Mouse (Mus musculus) stomach, postnatal 0 days (tissue): ENCODE results near the gene Dio1. TPM values are rescaled to one million over a fixed set of nuclear protein-coding genes. Genes with fewer than 3 reads are reported as not detected.

Experiments used
- ATAC-seq: fragments of 200-750 bp; cut with Nextera tagmentation; 2 replicates; pipeline ENCODE4 v1.8.0; 2017; ENCODE audit not compliant: low FRiP score, low TSS enrichment
- DNase-seq: peaks from one replicate; pipeline ENCODE4 v3.0.0-alpha.2; 2016; ENCODE audit warnings: low spot score
- H3K27ac ChIP-seq: fragments of 300-500 bp; sonication (generic); replicated peaks from 2 replicates; pipeline ENCODE4 v1.5.1; 2014; ENCODE audit warnings: mild to moderate bottlenecking, control low read depth
- H3K27me3 ChIP-seq: fragments of 300-500 bp; sonication (generic); 2 replicates; pipeline ENCODE4 v1.6.1; 2014; ENCODE audit warnings: low read length; ENCODE audit not compliant: control insufficient read depth, insufficient read depth
- H3K36me3 ChIP-seq: fragments of 300-500 bp; sonication (generic); 2 replicates; pipeline ENCODE4 v1.6.1; 2014; ENCODE audit warnings: low read length, mixed read lengths; ENCODE audit not compliant: control insufficient read depth, insufficient read depth
- H3K4me1 ChIP-seq: fragments of 300-500 bp; sonication (generic); replicated peaks from 2 replicates; pipeline ENCODE4 v1.6.1; 2014; ENCODE audit warnings: antibody characterized with exemption; ENCODE audit not compliant: control insufficient read depth, insufficient read depth
- H3K4me2 ChIP-seq: fragments of 300-500 bp; sonication (generic); replicated peaks from 2 replicates; pipeline ENCODE4 v1.6.1; 2014; ENCODE audit warnings: low read depth, mild to moderate bottlenecking, control low read depth, moderate library complexity
- H3K4me3 ChIP-seq: fragments of 300-500 bp; sonication (generic); 2 replicates; pipeline ENCODE4 v1.5.1; 2014; ENCODE audit warnings: low read depth, low read length, control low read depth
- H3K9ac ChIP-seq: fragments of 300-500 bp; sonication (generic); 2 replicates; pipeline ENCODE4 v1.6.1; 2014; ENCODE audit warnings: mild to moderate bottlenecking, low read length, control low read depth, mixed read lengths
- H3K9me3 ChIP-seq: fragments of 300-500 bp; sonication (generic); 2 replicates; pipeline ENCODE4 v1.6.1; 2016; ENCODE audit warnings: low read length; ENCODE audit not compliant: control insufficient read depth
- CTCF ChIP-seq: IDR thresholded peaks from 2 replicates; pipeline ENCODE4 v1.5.1; 2016; ENCODE audit warnings: antibody characterized with exemption, low read depth, mild to moderate bottlenecking, moderate library complexity
- EP300 ChIP-seq: optimal IDR thresholded peaks from 2 replicates; pipeline ENCODE3; 2016; ENCODE audit warnings: antibody characterized with exemption
- WGBS: fragments of 180-500 bp; shearing (Covaris S2); extraction: QIAGEN DNeasy Blood & Tissue Kit; methylation state at CpG from one replicate; pipeline ENCODE4 v1.1.7; 2014; 5-methylcytosine and 5-hydroxymethylcytosine counted together
- polyA plus RNA-seq: library from polyadenylated mRNA; unstranded; fragments of >200 nt; fragmentation: Nextera tagmentation; extraction: Ambion mirVana; gene quantifications from 2 replicates; pipeline ENCODE4 v1.2.1, GENCODE M21; 2015

Dio1 gene
- polyA plus RNA-seq, 1 experiment from 2014 or later, result 0.93 TPM

DNA sequence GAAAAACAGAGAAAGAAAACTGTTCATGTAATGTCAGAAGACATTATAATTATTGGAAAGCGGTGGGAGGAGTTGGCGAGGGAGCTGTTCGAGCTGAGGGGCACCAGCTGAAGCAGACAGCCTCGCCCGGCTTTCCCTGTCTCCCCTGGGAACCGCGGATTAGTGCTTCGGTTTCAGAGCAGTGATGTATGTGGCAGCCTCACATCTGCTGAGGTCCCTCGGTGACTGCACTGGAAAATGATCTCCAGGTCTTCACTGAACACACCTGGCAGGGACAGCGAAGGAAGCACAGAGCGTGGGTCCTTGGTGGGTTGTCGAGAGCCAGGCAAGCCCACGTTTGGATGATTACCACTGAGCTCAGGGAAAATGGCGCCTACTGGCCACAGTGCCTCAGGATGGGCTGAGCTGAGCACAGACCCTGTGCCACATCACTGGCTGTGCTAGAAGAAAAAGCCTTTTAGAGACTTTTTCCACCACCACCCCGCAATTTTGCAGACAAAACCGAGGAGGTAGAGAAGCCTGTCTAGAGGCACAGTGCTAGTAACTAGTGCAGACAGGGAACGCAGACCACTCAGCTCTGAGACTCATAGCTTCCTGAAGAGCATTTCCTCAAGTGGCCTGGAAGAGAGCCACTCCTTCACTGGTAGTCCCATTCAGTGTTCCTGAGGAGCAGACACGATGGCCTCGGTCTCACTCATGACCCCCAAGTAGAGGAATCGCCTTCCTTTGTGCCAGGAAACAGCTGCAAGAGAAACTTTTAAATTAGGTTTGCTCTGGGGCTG lies 41.8 kb upstream of the Dio1 start:
- Histone ChIP-seq H3K9ac (no peak overlapping the region), H3K27ac (no peak overlapping the region), H3K4me3 (no peak overlapping the region), H3K36me3 (0 out of 2 replicates have a peak, but pooled peaks cover 3% of the 10 kb centered on the region), H3K4me1 (no peaks in the 10 kb centered on the region), H3K4me2 (no peak overlapping the region), H3K27me3 (no peaks in the 10 kb centered on the region), H3K9me3 (no peaks in the 10 kb centered on the region)
- ATAC-seq (0 out of 2 replicates have a peak, but pooled peaks have one; percentile 20), DNase-seq (no peak)
- 68% methylated on average over 20 of the region's 20 CpGs for WGBS
- TF ChIP-seq CTCF (no peak), EP300 (no peak)

- 0 out of 2 replicates have a peak, but pooled peaks have one; percentile 16 for ATAC-seq
- Histone ChIP-seq H3K9me3 (no peaks in the 10 kb centered on the region), H3K27me3 (no peaks in the 10 kb centered on the region), H3K4me1 (no peaks in the 10 kb centered on the region), H3K27ac (no peak overlapping the region), H3K36me3 (0 out of 2 replicates have a peak, but pooled peaks cover 3% of the 10 kb centered on the region), H3K4me2 (no peak overlapping the region), H3K4me3 (no peak overlapping the region), H3K9ac (no peak overlapping the region)
- no peak for TF ChIP-seq EP300
- TF ChIP-seq CTCF, result no peak
- no peak for DNase-seq
- 66% methylated on average over 6 of the region's 6 CpGs for WGBS
Measured at GRCm38 (mm10) chr4:107347221-107347620, 40.3 kb upstream of the Dio1 start.

DNA sequence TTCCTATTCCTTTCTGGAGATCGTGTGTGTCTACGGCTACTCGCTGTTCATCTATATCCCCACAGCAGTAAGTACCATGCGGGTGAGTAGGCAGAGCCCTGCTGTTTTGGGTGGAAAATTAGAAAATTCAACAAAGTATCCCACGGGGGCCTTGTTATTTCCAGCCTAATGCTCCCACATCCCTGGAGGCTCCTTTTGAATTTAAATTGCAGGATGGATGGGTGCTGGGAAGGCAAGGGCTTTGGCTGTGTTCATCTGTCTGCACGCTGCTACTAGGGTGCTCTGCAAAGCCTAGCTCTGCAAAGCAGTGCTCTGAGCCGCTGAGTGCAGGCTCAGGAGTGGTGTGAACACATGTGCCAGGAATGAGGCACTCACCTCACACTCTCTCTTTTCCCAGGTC lies 37.6 kb upstream of the Dio1 start:
- DNase-seq, result no peak
- no peaks in the 10 kb centered on the region for H3K36me3 ChIP-seq
- 79% methylated on average over 7 of the region's 7 CpGs for WGBS
- no peak overlapping the region for H3K4me2 ChIP-seq
- H3K4me3 ChIP-seq, result no peak overlapping the region
- no peak overlapping the region for H3K27ac ChIP-seq
- TF ChIP-seq EP300 (no peak), CTCF (no peak)
- H3K4me1 ChIP-seq, result no peaks in the 10 kb centered on the region
- ATAC-seq, result no peak
- no peak overlapping the region for H3K9ac ChIP-seq
- H3K9me3 ChIP-seq, result no peaks in the 10 kb centered on the region
- no peaks in the 10 kb centered on the region for H3K27me3 ChIP-seq

DNA sequence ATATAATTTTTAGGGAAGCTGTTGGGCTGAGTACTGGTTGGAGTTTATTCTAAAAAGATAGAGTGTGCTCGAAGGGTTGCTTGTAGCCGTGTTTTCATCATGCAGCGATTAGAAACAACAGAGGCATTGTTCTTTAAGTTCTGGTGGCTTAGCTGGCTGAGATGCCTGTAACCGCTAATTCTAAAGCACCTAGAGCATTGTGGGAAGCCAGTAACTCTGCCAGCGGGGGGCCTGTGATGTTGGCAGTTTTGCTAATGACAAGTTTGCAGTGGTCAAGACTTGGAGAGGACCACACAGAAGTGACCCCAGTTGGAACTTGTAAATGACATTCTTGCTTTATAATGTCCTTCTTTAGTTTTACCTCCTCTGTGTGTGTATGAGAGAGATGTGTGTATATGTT lies 34.4 kb upstream of the Dio1 start:
- Histone ChIP-seq H3K4me1 (no peaks in the 10 kb centered on the region), H3K4me3 (no peak overlapping the region), H3K27ac (no peak overlapping the region), H3K9ac (no peak overlapping the region), H3K36me3 (no peaks in the 10 kb centered on the region; the same call in 1 of the 2 replicates), H3K4me2 (no peak overlapping the region), H3K9me3 (no peaks in the 10 kb centered on the region), H3K27me3 (no peaks in the 10 kb centered on the region)
- WGBS, result 68% methylated on average over 5 of the region's 5 CpGs
- no peak for DNase-seq
- no peak for ATAC-seq
- no peak for TF ChIP-seq EP300
- no peak for TF ChIP-seq CTCF

DNA sequence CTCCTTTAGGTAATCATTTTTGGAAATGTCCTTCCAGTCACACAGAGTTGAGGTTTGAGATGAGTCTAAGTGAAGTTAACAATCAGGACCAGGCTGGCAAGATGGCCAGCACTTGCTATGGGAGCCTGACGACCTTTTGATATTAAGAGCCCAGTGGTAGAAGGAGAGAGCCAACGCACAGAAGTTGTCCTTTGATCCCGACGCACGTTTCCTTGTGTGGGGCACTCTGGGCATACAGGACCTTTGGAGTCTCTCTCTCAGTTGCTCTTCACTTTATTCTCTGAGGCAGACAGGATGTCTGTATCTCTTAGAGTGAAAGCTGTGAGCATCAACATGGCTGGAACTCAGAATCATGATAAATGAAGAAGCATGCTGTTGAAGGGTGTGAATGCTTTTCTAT lies 30.5 kb upstream of the Dio1 start:
- Histone ChIP-seq H3K27ac (no peak overlapping the region), H3K4me3 (no peak overlapping the region), H3K9ac (no peak overlapping the region), H3K4me1 (no peaks in the 10 kb centered on the region), H3K27me3 (no peaks in the 10 kb centered on the region), H3K9me3 (no peaks in the 10 kb centered on the region), H3K36me3 (no peaks in the 10 kb centered on the region; the same call in 1 of the 2 replicates), H3K4me2 (no peak overlapping the region)
- ATAC-seq (no peak), DNase-seq (no peak)
- 85% methylated on average over 5 of the region's 5 CpGs for WGBS
- TF ChIP-seq CTCF (no peak), EP300 (no peak)

DNA sequence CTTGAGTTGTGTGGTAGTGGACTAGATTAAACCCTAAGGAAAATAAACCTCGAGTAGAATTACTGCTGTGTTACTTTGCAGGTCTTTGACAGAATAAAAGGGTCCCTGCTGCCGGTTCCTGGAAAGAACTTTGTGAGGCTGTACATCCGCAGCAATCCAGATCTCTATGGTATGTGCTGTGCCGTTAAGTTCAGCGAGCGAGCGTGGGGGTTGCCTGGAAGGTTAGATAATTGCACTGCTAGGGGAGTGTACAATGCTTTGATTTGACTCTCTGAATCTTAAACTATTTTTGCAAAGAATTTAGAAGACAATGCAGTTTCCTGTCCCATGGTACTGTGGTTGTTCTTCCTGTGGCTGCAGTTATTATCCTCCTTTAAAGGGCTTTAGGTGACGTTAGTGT lies 29.4 kb upstream of the Dio1 start:
- Histone ChIP-seq H3K27me3 (no peaks in the 10 kb centered on the region), H3K9me3 (no peaks in the 10 kb centered on the region), H3K9ac (no peak overlapping the region), H3K4me1 (no peaks in the 10 kb centered on the region), H3K4me3 (no peak overlapping the region), H3K4me2 (no peak overlapping the region), H3K36me3 (no peaks in the 10 kb centered on the region; the same call in 1 of the 2 replicates), H3K27ac (no peak overlapping the region)
- no peak for DNase-seq
- no peak for ATAC-seq
- WGBS, result 74% methylated on average over 8 of the region's 8 CpGs
- TF ChIP-seq CTCF (no peak), EP300 (no peak)
